Comparison of ENCODE assay signal across 15 mouse cellular contexts in the genomic region with DNA sequence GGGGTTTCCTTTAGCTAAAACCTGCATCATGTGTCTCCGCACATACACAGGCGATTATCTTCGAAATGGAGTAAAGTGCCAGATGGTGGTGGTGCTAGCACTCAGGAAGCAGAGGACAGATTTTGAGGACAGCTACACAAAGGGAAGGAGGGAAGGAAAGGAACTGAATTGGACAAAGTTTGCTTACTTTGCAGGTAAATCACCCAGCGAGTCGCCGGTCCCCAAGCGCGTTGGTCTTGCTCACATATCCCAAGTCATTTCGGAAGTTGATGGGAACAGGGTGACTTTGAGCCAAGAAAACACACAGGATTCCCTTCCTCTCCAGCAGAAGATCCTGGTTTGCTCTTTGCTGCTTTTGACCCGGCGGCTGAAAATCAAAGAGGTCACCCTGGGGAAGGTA. TPM values are rescaled to one million over a fixed set of nuclear protein-coding genes. Genes with fewer than 3 reads are reported as not detected.
DNase-seq lines count a peak whose midpoint lies in the region; ATAC-seq lines count a peak whose summit lies in the region.
"Had no signal": no experiment of that assay in that cellular context is flagged by ENCODE, and none has a peak within 500 bp of the region (broad histone marks: within the 10 kb centered on the region; RNA-seq: fewer than 3 reads in every experiment).

No protein-coding gene starts in this region.

- H3K4me2 ChIP-seq in liver, embryonic 15.5 days: no peak overlapping the region
- H3K4me2 ChIP-seq in liver, embryonic 11.5 days: no peak overlapping the region
- no peak overlapping the region for H3K4me2 ChIP-seq in stomach, embryonic 15.5 days
- H3K4me2 ChIP-seq in forebrain, embryonic 14.5 days (ENCODE audit: low read length): no peak overlapping the region
- H3K4me2 ChIP-seq: embryonic facial prominence, embryonic 13.5 days; forebrain, embryonic 12.5 days; heart, embryonic 12.5 days; hindbrain, embryonic 15.5 days had no signal

- peak; percentile 93 for DNase-seq in heart, adult 11 months
- DNase-seq in heart, postnatal 25 days (ENCODE audit: low spot score): no peak
- DNase-seq in liver, embryonic 11.5 days (ENCODE audit: low spot score): no peak
- no peak for DNase-seq in right cerebral cortex, postnatal 10 days (ENCODE audit: low spot score in 2 of 2)
- DNase-seq in forebrain, embryonic 14.5 days (ENCODE audit: low spot score): no peak
- DNase-seq: cerebellum, adult 18-20 months; cerebellum, adult 9-11 months; cerebellum, postnatal 36 days; forebrain, postnatal 0 days had no signal

- peaks cover 46% of the 10 kb centered on the region for H3K4me1 ChIP-seq in liver, embryonic 15.5 days (replicated peaks)
- peaks cover 13% of the 10 kb centered on the region for H3K4me1 ChIP-seq in liver, embryonic 11.5 days (replicated peaks; ENCODE audit: control insufficient read depth, insufficient read depth, low read length)
- H3K4me1 ChIP-seq in stomach, embryonic 15.5 days: peaks cover 25% of the 10 kb centered on the region
- no peaks in the 10 kb centered on the region for H3K4me1 ChIP-seq in forebrain, embryonic 14.5 days (ENCODE audit: control insufficient read depth, insufficient read depth, low read length)

- no peaks in the 10 kb centered on the region for H3K9me3 ChIP-seq in liver, embryonic 15.5 days (replicated peaks)
- H3K9me3 ChIP-seq in liver, embryonic 11.5 days (ENCODE audit: control insufficient read depth, low read length): no peaks in the 10 kb centered on the region
- no peaks in the 10 kb centered on the region for H3K9me3 ChIP-seq in stomach, embryonic 15.5 days
- no peaks in the 10 kb centered on the region for H3K9me3 ChIP-seq in forebrain, embryonic 14.5 days (replicated peaks; ENCODE audit: control insufficient read depth, low read length)
- H3K9me3 ChIP-seq: embryonic facial prominence, embryonic 13.5 days; forebrain, embryonic 12.5 days; heart, embryonic 12.5 days; hindbrain, embryonic 15.5 days had no signal

- H3K27me3 ChIP-seq in liver, embryonic 15.5 days: no peaks in the 10 kb centered on the region
- H3K27me3 ChIP-seq in liver, embryonic 11.5 days (replicated peaks; ENCODE audit: control insufficient read depth, insufficient read depth, low read length): no peaks in the 10 kb centered on the region
- H3K27me3 ChIP-seq in stomach, embryonic 15.5 days (replicated peaks): no peaks in the 10 kb centered on the region
- H3K27me3 ChIP-seq in forebrain, embryonic 14.5 days (replicated peaks; ENCODE audit: control insufficient read depth, insufficient read depth, low read length): no peaks in the 10 kb centered on the region
- H3K27me3 ChIP-seq: embryonic facial prominence, embryonic 13.5 days; forebrain, embryonic 12.5 days; heart, embryonic 12.5 days; hindbrain, embryonic 15.5 days had no signal

- no peak for ATAC-seq in liver, embryonic 15.5 days (ENCODE audit: insufficient read depth)
- ATAC-seq in liver, embryonic 11.5 days (replicated peaks; ENCODE audit: low FRiP score): no peak
- no peak for ATAC-seq in stomach, embryonic 15.5 days (ENCODE audit: insufficient read depth, low FRiP score, low read depth)
- no peak for ATAC-seq in forebrain, embryonic 14.5 days
- ATAC-seq: forebrain, postnatal 0 days had no signal

- WGBS in liver, embryonic 15.5 days (ENCODE audit: insufficient replicate concordance): 89% methylated on average over 11 of the region's 11 CpGs
- WGBS in liver, embryonic 11.5 days: 95% methylated on average over 11 of the region's 11 CpGs
- WGBS in stomach, embryonic 15.5 days: 94% methylated on average over 11 of the region's 11 CpGs
- WGBS in forebrain, embryonic 14.5 days: 88% methylated on average over 11 of the region's 11 CpGs

- peak overlapping the region; percentile 16; the same call in 1 of the 2 replicates for H3K27ac ChIP-seq in liver, embryonic 15.5 days (replicated peaks)
- H3K27ac ChIP-seq in liver, embryonic 11.5 days (ENCODE audit: low read depth, low read length): no peak overlapping the region
- 0 out of 2 replicates have a peak overlapping the region, but pooled peaks have one; percentile 53 for H3K27ac ChIP-seq in stomach, embryonic 15.5 days
- no peak overlapping the region for H3K27ac ChIP-seq in forebrain, embryonic 14.5 days (ENCODE audit: low read depth, low read length)
- H3K27ac ChIP-seq: embryonic facial prominence, embryonic 13.5 days; forebrain, embryonic 12.5 days; hindbrain, embryonic 15.5 days had no signal

- peaks cover 99% of the 10 kb centered on the region for H3K36me3 ChIP-seq in liver, embryonic 15.5 days (replicated peaks)
- H3K36me3 ChIP-seq in liver, embryonic 11.5 days (ENCODE audit: control insufficient read depth, insufficient read depth, low read length): peaks cover 61% of the 10 kb centered on the region
- H3K36me3 ChIP-seq in stomach, embryonic 15.5 days: peaks cover 27% of the 10 kb centered on the region
- H3K36me3 ChIP-seq in forebrain, embryonic 14.5 days (ENCODE audit: control insufficient read depth, insufficient read depth, low read length): peaks cover 40% of the 10 kb centered on the region
- H3K36me3 ChIP-seq: hindbrain, embryonic 15.5 days had no signal

- H3K4me3 ChIP-seq in liver, embryonic 15.5 days (replicated peaks): no peak overlapping the region
- no peak overlapping the region for H3K4me3 ChIP-seq in liver, embryonic 11.5 days (ENCODE audit: low read depth, low read length)
- no peak overlapping the region for H3K4me3 ChIP-seq in stomach, embryonic 15.5 days (replicated peaks)
- H3K4me3 ChIP-seq in forebrain, embryonic 14.5 days (ENCODE audit: low read depth, low read length): no peak overlapping the region
- H3K4me3 ChIP-seq: embryonic facial prominence, embryonic 13.5 days; forebrain, embryonic 12.5 days; heart, embryonic 12.5 days; hindbrain, embryonic 15.5 days had no signal

- intact Hi-C loops in heart, postnatal 25 days (cut with DNase I): loop anchor here (2.0 kb wide), 1 partner anchor 202 kb away; no protein-coding TSS in a partner anchor

- no peak overlapping the region for H3K9ac ChIP-seq in liver, embryonic 15.5 days
- no peak overlapping the region for H3K9ac ChIP-seq in liver, embryonic 11.5 days (ENCODE audit: low read depth, low read length)
- H3K9ac ChIP-seq in stomach, embryonic 15.5 days: no peak overlapping the region
- H3K9ac ChIP-seq in forebrain, embryonic 14.5 days (ENCODE audit: low read length): no peak overlapping the region
- H3K9ac ChIP-seq: forebrain, embryonic 12.5 days; forebrain, postnatal 0 days; heart, embryonic 12.5 days; hindbrain, embryonic 15.5 days had no signal

RNA-seq across cellular contexts. Expression of a gene that starts 8.6 kb away (rescaled TPM):
- total RNA-seq in heart, postnatal 25 days (2021): 10 to 100 TPM; 11.8 TPM
- polyA plus RNA-seq in liver, embryonic 15.5 days (2015; fragmentation: Nextera tagmentation; extraction: Ambion mirVana): 4.4 and 4.5 TPM in 2 replicates
- 18.6 and 20.1 TPM in 2 replicates for polyA plus RNA-seq in liver, embryonic 11.5 days (2014; fragmentation: Nextera tagmentation; extraction: Ambion mirVana)
- polyA plus RNA-seq in stomach, embryonic 15.5 days (2015; fragmentation: Nextera tagmentation; extraction: Ambion mirVana): 34.0 and 41.0 TPM in 2 replicates
- 8.2 and 9.8 TPM in 2 replicates for polyA plus RNA-seq in forebrain, embryonic 14.5 days (2014; fragmentation: Nextera tagmentation; extraction: Ambion mirVana)

RNA-seq across cellular contexts. Expression of a gene that starts 11.4 kb away (rescaled TPM):
- total RNA-seq in heart, postnatal 25 days (2021): under 1 TPM; 0.28 to 0.52 TPM
- polyA plus RNA-seq in liver, embryonic 15.5 days (2015; fragmentation: Nextera tagmentation; extraction: Ambion mirVana): 54.6 and 58.0 TPM in 2 replicates
- polyA plus RNA-seq in liver, embryonic 11.5 days (2014; fragmentation: Nextera tagmentation; extraction: Ambion mirVana): 96.3 and 114 TPM in 2 replicates
- polyA plus RNA-seq in stomach, embryonic 15.5 days (2015; fragmentation: Nextera tagmentation; extraction: Ambion mirVana): 28.8 and 30.3 TPM in 2 replicates
- polyA plus RNA-seq in forebrain, embryonic 14.5 days (2014; fragmentation: Nextera tagmentation; extraction: Ambion mirVana): 14.1 and 16.4 TPM in 2 replicates

RNA-seq across cellular contexts. Expression of a gene that starts 55.6 kb away (rescaled TPM):
- 10 to 100 TPM in 1 of 2 experiments, 1 to 10 TPM in 1; 7.8 to 11.2 TPM for total RNA-seq in heart, postnatal 25 days (2021)
- 1.2 and 1.3 TPM in 2 replicates for polyA plus RNA-seq in liver, embryonic 15.5 days (2015; fragmentation: Nextera tagmentation; extraction: Ambion mirVana)
- 3.8 and 4.7 TPM in 2 replicates for polyA plus RNA-seq in liver, embryonic 11.5 days (2014; fragmentation: Nextera tagmentation; extraction: Ambion mirVana)
- 4.5 and 5.0 TPM in 2 replicates for polyA plus RNA-seq in stomach, embryonic 15.5 days (2015; fragmentation: Nextera tagmentation; extraction: Ambion mirVana)
- polyA plus RNA-seq in forebrain, embryonic 14.5 days (2014; fragmentation: Nextera tagmentation; extraction: Ambion mirVana): 3.3 and 3.7 TPM in 2 replicates

Comparison
In these comparisons a context has a peak if more than half of its experiments do, and no peak if none do; other contexts are left out.
1. H3K27ac ChIP-seq: peak in liver, embryonic 15.5 days (single experiment) and stomach, embryonic 15.5 days (single experiment); none in liver, embryonic 11.5 days (single experiment) and forebrain, embryonic 14.5 days (single experiment).